Mouse (Mus musculus) gastrocnemius, adult 2 months (tissue): ENCODE measurements at regions not wholly inside any gene's neighbourhood (a gene's known extent, or its start where the extent isn't known, plus 50 kb on each side); places are given as distances from the start of the nearest gene placed in this dataset.

Experiments used
- DNase-seq: peaks from one replicate; pipeline ENCODE4 v3.0.0; 2022
- H3K27ac ChIP-seq: fragments of 200-600 bp; 2 replicates; pipeline ENCODE4 v1.8.1; 2022; ENCODE audit warnings: mild to moderate bottlenecking
- H3K4me3 ChIP-seq: fragments of 200-600 bp; 2 replicates; pipeline ENCODE4 v1.8.1; 2022; ENCODE audit warnings: mild to moderate bottlenecking, moderate library complexity
- CTCF ChIP-seq: fragments of 200-600 bp; IDR thresholded peaks from 2 replicates; pipeline ENCODE4 v1.8.1; 2022; ENCODE audit warnings: antibody characterized with exemption, mild to moderate bottlenecking, moderate library complexity
- intact Hi-C: fragments of 180-260 bp; cut with DNase I; formaldehyde crosslinking; loops from one replicate; pipeline ENCODE4 v1.15.1; 2025

DNA sequence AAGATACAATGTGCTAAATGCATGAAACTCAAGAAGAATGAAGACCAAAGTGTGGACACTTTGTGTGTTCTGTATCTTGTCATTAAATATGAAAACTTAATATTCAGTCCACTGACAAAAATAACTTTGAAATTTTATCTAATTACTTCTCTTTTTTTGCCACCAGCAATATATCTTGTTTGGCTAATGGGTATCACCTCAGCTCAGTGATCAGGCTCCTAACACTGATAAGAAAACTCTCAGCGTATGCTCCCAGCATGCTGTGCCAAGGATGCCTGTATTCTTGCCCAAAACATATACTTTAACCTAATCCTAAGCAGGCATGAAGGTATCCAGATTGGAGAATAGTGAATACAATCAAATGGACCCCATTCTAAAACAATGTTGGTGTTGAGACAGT is 53.3 kb upstream of the Ptpn12 start:
- TF ChIP-seq CTCF: no peak
- Histone ChIP-seq H3K27ac (no peak overlapping the region), H3K4me3 (no peak overlapping the region)
- DNase-seq: no peak
- intact Hi-C loops: no loop called here

DNA sequence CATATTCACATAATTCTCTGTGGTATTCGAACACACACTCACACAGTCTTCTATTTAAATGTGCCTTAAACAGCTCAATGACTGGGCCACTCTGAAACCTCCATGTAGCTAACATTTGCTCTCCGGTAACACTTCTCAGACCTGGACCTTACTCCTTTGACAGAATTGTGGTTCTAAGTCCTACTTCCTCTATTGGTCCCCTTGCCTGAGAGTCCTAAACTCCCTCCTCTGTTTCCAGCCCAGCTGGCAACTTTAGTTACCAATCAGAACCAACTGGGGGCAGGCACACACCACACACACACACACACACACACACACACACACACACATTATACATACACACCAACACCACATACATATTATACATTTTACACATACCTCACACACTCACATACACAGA is 57.7 kb upstream of the Ptpn12 start:
- H3K4me3 ChIP-seq: no peak overlapping the region
- H3K27ac ChIP-seq: no peak overlapping the region
- no peak for TF ChIP-seq CTCF
- no peak for DNase-seq
- intact Hi-C loops: no loop called here

DNA sequence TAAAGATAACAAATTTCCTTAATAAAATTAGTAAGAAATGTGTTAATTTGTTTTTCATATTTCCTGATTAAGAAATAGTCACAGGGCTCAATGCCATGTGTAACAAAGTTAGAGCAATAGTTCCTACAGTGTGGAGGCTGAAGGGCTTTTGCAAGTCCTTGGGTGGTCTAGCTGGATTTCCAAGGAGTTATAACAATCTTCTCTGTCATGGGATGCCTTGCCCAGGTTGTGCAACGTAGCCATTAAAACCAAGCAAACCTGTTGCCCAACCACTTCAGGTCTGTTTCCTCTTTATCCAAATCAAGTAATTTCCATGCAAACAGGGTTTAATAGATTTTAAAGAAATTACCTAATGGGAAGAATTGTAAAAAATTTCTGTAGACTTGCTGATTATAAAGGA is 59.8 kb upstream of the Ptpn12 start:
- DNase-seq: no peak
- H3K27ac ChIP-seq: no peak overlapping the region
- H3K4me3 ChIP-seq: no peak overlapping the region
- intact Hi-C loops: no loop called here
- no peak for TF ChIP-seq CTCF

DNA sequence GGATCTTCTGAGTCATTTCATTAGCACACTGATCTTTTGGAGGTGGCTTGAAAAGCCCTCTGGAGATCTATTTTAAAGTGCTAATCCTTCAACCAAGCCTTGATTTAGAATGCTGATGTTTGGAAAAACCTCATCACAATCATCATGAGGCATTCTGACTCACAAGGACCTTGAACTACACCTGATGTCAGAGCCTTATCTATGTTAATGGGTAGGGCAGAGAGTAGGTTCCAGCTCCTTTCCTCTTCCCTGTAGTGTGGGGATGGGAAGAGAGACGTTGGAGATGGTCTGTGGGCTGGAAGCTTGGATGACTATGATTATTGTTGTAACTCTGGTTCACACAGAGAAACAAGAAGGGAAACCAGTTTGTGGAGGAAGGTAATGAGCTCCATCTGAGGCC is 63.0 kb upstream of the Gsap start:
- TF ChIP-seq CTCF: no peak
- H3K27ac ChIP-seq: no peak overlapping the region
- intact Hi-C loops: loop anchor here (5.0 kb wide), 1 partner anchor 56 kb away; no protein-coding TSS in a partner anchor
- DNase-seq: no peak
- H3K4me3 ChIP-seq: no peak overlapping the region

DNA sequence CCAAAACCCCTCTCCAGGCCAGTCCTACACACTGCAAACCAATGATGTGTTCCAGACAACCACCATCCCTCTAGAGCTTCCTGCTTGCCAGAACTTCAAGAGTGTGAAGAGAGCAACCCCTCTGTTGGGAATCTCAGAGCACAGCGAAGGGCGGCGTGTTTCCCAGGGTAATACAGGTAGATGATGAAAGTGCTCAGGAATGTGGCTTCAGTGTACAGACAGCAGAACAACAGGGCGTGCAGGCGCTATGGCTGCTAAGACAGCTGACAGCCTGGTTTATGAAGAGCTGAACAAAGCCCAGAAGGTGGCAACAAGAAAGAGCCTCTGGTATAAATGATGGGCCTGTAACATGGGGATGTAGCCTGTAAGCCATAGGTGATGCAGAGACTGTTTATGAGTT is 61.0 kb upstream of the Gsap start:
- TF ChIP-seq CTCF: no peak
- DNase-seq: no peak
- intact Hi-C loops: no loop called here
- H3K4me3 ChIP-seq: no peak overlapping the region
- no peak overlapping the region for H3K27ac ChIP-seq

DNA sequence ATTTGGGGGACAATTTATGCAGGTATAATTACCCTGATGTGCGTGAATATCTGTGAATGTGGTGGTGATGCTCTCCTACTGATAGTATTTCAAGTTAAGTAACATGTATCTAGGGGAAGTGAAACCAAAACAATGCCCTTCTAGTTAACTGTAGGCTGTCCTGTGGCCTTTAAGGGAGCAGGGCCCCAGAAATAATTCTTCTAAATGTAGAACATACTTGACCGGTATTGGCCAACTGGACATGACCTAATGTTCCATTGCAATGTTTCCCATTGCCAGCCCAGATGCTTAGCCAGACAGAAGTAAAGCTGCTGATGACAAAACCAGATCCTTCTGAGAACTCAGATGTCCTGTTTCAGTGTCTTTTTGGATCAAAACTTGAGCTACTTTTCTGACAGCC is 54.9 kb upstream of the Gsap start:
- TF ChIP-seq CTCF: no peak

DNA sequence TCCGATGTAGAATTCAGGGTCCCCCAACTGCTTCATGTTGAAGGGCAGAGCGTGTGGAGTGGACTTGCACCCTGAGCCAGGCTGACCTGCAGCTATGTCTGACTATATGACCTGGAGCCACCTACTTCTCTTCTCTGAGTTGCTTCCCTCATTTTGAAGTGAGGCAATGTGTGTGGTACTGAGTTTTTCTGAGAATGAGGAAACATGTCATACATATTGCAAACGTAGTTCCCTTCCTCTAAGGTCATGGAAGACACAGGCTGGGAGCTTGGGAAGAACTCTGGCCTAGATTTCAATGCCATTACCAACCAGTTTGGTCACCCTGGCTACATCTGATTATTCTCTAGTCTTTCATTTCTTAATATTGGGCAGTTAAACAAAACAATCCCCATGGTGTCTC is 54.1 kb upstream of the Gsap start:
- Histone ChIP-seq H3K4me3 (no peak overlapping the region), H3K27ac (peak overlapping the region; percentile 61)
- no peak for DNase-seq
- intact Hi-C loops: no loop called here
- TF ChIP-seq CTCF: no peak

More for the DNA sequence above, 54.9 kb upstream of the Gsap start:
- DNase-seq: peak; percentile 47
- intact Hi-C loops: no loop called here
- H3K4me3 ChIP-seq: no peak overlapping the region
- peak overlapping the region; percentile 61 for H3K27ac ChIP-seq

DNA sequence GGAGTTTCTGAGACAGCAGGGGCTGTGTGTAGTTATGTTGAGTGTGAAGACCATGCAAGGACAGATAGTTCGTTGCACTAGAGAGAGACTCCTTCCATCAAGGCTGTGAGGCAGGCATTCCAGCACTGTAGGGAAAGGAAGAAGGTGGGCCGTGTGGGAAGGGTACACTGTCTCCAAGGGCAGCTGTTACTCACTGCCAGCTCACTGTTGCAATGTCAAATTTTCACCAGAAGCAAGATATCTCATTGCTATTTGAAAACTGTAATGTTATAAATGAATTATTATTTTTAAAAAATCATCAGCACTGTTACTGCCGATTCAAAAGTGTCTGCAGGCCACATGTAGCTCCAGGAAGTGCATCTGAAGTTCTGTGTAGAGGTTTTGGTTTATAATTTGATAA is 50.6 kb upstream of the Gsap start:
- Histone ChIP-seq H3K27ac (peak overlapping the region; percentile 16; the same call in 1 of the 2 replicates), H3K4me3 (no peak overlapping the region)
- no peak for DNase-seq
- TF ChIP-seq CTCF: no peak
- intact Hi-C loops: no loop called here

DNA sequence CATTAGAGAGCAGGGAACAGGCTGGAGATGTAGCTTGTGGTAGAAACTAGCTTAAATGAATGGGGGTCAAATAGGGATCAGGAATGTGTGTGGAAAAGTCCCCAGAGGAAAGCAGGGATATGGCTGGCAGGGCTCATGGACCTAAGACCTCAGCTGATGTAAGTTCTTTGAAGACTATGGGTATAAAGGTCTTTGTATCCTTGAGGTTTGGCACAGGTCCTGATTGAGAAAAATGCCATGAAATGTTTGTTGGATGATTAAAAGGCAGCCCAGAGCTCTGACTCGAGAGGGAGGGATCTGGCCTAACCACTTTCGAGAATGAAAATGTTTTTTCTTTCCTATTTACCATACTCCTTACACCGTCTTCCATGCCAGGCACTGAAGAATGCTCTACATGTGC is 50.0 kb upstream of the Gsap start:
- peak overlapping the region; percentile 35; the same call in 1 of the 2 replicates for H3K27ac ChIP-seq
- DNase-seq: no peak
- H3K4me3 ChIP-seq: no peak overlapping the region
- TF ChIP-seq CTCF: no peak
- intact Hi-C loops: no loop called here
